Mouse (Mus musculus): ENCODE data around the gene Nanos2.

The Nanos2 gene

DNA sequence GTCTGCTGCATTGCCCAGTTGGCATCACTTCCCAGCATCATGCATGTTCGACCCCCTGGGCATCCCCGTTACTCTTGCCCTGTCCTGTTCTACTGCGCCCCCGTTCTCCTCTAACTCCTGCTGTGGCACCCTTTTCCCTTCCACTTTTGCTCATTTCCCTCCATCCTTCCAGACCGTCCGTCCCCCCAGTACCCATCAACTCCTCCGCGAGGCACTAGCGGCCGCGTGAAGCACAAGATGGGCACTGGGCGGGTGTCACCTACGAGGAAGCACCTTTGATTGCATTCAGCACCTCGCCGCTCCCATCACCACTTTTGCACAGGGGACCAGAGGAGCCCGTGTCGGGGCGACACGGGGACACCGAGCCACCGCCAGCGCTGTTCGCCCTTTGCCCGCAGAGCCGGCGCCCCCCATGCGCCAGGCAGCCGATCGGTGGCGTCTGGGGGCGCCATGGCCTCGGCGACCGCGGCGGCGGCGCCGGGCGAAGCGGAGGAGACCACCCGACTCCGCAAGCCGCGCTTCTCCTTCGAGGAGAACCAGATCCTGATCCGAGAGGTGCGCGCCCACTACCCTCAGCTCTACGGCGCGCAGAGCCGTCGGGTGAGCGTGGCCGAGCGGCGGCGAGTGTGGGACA lies 4.6 kb downstream of the Nanos2 start:
- DNase-seq: peak; percentile 54

DNA sequence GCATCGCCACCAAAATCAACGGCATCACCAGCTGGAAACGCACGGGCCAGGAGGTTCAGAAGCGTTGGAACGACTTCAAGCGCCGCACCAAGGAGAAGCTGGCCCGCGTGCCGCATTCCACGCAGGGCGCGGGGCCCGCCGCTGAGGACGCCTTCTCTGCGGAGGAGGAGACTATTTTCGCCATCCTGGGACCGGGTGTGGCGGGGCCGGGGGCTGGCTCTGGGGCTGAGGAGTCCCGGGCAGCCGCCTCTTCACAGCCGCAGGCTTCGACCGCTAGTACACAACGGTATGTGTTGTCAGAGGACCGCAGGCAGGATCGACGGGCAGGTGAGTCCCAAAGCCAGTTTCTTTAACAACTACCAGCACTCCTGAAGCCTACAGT lies 5.1 kb downstream of the Nanos2 start:
- DNase-seq: peak; percentile 45

GRCm38 (mm10) chr7:18993036-18993435 lies 5.8 kb downstream of the Nanos2 start:
- DNase-seq: no peak

DNA sequence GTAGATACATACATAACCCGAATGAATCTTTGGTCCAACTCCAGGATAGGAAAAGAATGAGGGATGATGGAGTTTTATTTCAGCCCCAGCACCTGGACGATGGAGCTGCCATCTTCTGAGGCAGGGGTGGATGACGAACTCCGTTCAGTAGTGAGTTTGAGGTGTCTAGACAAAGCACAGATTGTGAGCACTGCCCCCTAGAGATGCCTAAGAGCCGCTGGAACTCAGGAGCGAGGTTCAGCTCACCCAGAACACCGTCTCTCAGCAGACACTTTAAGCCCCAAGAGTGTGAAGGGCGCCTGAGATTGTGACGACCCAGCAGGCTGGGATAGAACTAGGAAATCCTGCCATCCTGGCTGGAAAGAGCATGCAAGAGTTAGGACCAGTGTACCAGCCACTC lies 11.6 kb downstream of the Nanos2 start:
- DNase-seq: no peak

DNA sequence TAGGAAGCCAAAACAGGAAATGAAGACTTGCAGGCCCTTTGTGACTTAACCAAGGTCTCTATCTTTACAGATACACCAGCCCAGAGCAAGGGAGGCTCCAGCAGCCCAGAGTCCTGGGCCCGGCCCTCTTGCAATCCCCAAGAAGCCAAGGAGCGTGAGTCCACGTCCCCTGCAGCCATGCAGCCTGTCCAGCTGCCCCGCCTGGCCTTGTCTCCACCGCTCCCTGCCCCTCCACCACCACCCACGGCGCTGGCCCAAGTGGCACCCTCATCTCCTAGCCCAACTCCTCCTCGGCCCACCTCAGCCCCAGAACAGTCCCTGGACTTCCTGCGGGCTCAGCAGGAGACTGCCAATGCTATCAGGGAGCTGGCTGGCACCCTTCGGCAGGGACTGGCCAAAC lies 13.2 kb downstream of the Nanos2 start:
- DNase-seq: peak; percentile 61

DNA sequence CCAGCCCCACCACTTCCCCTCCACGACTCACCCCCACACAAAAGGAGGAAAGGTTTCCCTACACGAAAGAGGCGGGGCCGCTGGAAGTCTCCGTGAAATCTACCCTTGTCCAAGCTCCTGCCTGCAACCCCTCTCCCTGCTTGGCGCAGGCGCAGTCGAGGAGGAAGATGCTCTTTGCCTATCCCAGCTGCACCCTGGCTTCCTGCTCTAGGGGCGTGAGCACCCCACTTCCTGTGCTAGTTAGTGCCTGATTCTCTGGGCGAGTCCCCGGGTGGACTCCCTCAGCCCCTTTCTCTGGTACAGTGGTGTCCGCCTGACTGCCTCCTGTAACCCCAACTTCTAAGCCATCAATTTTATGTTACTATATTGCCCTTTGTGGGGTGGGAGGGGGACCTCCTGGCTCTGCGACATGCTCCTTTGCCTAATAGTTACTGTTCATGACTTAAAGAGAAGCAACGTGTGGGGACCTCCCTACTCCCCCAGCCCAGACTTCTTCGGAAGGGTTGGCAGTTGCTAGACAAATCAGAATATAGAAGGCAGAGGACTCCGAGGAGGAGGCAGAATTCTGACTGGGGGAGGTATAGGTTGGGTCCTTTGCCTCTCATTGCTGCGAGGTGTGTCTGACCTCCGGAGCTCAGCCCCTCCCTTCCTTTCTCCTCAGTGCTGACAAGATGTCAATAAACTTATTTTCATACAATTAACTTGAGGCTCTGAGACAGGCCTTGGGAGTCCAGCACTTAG lies 14.0 kb downstream of the Nanos2 start:
- DNase-seq: peak; percentile 95

DNA sequence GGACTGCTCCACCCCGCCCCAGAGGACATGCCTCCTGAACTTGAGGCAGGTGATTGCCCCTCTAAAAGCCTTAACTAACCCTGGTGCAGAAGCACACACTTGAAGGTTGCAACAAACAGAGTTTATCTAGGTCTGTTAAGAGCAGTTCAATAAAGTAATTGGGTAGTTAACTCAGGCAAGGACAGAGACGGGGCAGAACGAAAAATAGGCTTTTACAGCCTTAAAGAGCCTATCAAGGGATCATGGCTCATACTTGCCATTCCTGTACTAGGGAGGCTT lies 14.5 kb downstream of the Nanos2 start:
- DNase-seq: no peak

DNA sequence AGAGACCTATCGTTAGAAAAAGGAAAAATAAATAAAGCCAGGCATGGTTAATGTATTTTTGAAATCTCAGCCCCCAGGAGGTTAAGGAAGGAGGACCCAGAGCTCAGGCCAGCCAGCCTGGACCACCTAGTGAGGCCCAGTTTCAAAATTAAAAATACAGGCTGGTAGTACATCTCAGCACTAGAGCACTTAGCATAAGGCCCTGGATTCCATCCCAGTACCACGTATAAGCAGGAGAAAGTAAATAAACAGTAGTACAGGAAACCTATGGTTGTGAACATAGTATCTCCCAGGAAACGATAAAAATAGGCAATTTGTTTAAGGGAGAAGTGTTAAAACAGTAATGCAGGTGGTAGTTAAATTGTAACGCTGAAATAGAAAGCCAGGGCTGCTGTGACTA lies 14.9 kb downstream of the Nanos2 start:
- no peak for DNase-seq

- DNase-seq: peak; percentile 65
These were observed 15.8 kb downstream of the Nanos2 start for GRCm38 (mm10) chr7:19002848-19003498.

GRCm38 (mm10) chr7:19003902-19004630 lies 16.9 kb downstream of the Nanos2 start, which contains the start of gene Irf2bp1:
Gene Irf2bp1, plus strand, starts transcription at chr7:19004044.
- peak; percentile 92 for DNase-seq

- DNase-seq: no peak
These were observed 17.5 kb downstream of the Nanos2 start for GRCm38 (mm10) chr7:19004631-19005079.

DNA sequence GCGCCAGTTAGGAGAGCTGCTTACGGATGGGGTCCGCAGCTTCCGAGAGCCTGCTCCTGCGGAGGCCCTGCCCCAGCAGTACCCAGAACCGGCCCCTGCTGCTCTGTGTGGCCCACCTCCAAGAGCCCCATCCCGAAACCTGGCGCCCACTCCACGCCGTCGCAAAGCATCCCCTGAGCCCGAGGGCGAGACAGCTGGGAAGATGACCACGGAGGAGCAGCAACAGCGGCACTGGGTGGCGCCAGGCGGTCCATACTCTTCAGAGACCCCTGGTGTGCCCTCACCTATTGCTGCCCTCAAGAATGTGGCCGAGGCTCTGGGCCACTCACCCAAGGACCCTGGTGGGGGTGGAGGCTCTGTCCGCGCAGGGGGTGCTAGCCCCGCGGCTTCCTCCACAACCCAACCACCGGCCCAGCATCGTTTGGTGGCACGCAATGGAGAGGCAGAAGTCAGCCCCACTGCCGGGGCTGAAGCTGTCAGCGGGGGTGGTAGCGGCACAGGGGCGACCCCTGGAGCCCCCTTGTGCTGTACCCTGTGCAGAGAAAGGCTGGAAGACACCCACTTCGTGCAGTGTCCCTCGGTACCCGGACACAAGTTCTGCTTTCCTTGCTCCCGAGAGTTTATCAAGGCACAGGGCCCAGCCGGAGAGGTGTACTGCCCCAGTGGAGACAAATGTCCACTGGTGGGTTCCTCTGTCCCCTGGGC lies 18.4 kb downstream of the Nanos2 start:
- DNase-seq: no peak

DNA sequence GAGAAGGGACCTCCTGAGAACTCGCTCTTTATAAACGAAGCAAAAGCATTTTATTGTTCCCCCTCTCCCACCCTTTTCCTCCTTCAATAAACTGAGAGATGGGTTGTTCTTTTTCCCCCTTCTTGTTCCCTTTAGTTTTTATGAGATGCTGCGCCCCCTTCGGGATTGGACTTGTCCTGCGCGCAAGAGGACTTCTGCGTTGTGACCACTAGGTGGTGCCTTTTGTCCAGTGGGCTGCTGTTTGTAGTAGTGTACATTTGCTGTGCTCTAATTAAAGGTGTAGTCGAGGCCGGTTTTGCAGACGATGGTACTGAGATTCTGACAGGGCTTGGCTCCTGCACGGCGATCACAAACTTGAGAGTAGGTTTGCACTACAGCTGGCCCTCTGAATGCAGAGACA lies 19.3 kb downstream of the Nanos2 start:
- peak; percentile 84 for DNase-seq

- no peak for DNase-seq
These were observed 20.1 kb downstream of the Nanos2 start for GRCm38 (mm10) chr7:19007026-19007977.

DNA sequence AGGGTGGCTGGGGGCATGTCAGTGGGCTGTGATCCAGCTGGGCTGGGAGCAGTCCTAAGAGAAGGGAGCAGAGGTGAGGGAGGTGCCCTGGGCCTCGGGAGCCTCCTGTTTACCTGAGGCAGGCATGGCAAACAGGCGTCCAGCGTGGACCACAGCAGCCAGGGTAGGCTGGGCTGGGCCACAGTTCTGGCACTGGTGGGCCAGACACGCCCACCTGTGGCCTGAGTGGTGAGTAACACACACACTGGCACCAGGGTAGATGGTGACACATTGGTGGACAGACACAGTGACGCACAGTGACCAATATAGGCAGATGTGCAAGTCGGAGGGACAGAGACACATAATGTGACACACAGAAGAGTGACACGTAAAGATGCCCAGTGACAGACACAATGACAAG lies 23.4 kb downstream of the Nanos2 start:
- no peak for DNase-seq

- DNase-seq: no peak
These were observed 24.9 kb downstream of the Nanos2 start for GRCm38 (mm10) chr7:19012025-19012621.

GRCm38 (mm10) chr7:19012882-19013281 lies 25.7 kb downstream of the Nanos2 start:
- no peak for DNase-seq

GRCm38 (mm10) chr7:19014452-19014851 lies 27.3 kb downstream of the Nanos2 start:
- DNase-seq: no peak

GRCm38 (mm10) chr7:19016042-19016441 lies 28.8 kb downstream of the Nanos2 start:
- DNase-seq: no peak

GRCm38 (mm10) chr7:19017909-19018308 lies 30.7 kb downstream of the Nanos2 start:
- DNase-seq: no peak

DNA sequence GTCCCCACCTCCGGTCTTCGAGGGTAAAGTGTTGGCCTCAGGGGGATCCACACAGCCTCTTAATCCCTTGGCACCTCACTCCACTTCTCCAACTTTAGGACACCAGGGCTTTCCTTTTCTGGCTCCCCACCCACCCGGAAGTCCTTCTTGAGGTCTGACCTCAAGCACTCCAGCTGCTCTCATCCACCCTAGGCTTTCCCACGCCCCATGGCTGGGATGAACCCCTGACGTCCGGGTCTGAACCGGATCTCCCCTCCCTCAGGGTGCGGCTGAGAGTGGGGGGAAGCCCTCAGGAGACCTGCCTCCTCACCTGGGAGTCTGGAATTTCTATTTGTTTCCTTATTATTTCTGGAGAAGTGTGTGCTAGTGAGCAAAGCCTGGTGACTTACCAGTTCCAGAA lies 33.8 kb downstream of the Nanos2 start:
- no peak for DNase-seq

All from thymus, postnatal 4 days (tissue).